Mouse (Mus musculus) ES-E14 (cell line): ENCODE data around the gene Gm49380. TPM values are rescaled to one million over a fixed set of nuclear protein-coding genes. Genes with fewer than 3 reads are reported as not detected.

Experiments
- DNase-seq: peaks from one replicate; pipeline ENCODE4 v3.0.0-alpha.2; 2013; ENCODE audit warnings: low read depth, low spot score
- H3K27ac ChIP-seq: 2 replicates; pipeline ENCODE4 v1.5.1; 2012; ENCODE audit warnings: low read depth, mild to moderate bottlenecking, low read length, moderate library complexity, mixed read lengths; ENCODE audit not compliant: poor library complexity, insufficient read depth, severe bottlenecking
- H3K36me3 ChIP-seq: 2 replicates; pipeline ENCODE4 v1.6.1; 2012; ENCODE audit warnings: mild to moderate bottlenecking, low read length, moderate library complexity, mixed read lengths; ENCODE audit not compliant: control insufficient read depth, poor library complexity, insufficient read depth, severe bottlenecking
- H3K4me1 ChIP-seq, 2 experiments: fragments of 150-350 bp in 1 of 2; sonication (generic) in 1 of 2; 2 replicates each; pipeline ENCODE4 v1.6.1; 2012; ENCODE audit warnings: low read length in 2 of 2, mild to moderate bottlenecking in 1 of 2, mixed read lengths in 1 of 2; ENCODE audit not compliant: control insufficient read depth in 2 of 2, insufficient read depth in 2 of 2, poor library complexity in 1 of 2
- H3K4me3 ChIP-seq, 2 experiments: fragments of 150-350 bp in 1 of 2; sonication (generic) in 1 of 2; 2 replicates each; pipeline ENCODE4 v1.5.1; 2012; ENCODE audit warnings: low read length in 2 of 2, low read depth in 1 of 2, mild to moderate bottlenecking in 1 of 2, mixed read lengths in 1 of 2; ENCODE audit not compliant: insufficient read depth in 1 of 2, poor library complexity in 1 of 2, severe bottlenecking in 1 of 2
- H3K9ac ChIP-seq: 2 replicates; pipeline ENCODE4 v1.6.1; 2012; ENCODE audit warnings: low read depth, mild to moderate bottlenecking, low read length, mixed read lengths; ENCODE audit not compliant: poor library complexity, insufficient read depth, severe bottlenecking
- H3K9me3 ChIP-seq: fragments of 150-350 bp; sonication (generic); 2 replicates; pipeline ENCODE4 v1.6.1; 2012; ENCODE audit warnings: low read depth, mild to moderate bottlenecking, low read length; ENCODE audit not compliant: control insufficient read depth, insufficient read depth
- CHD2 ChIP-seq: IDR thresholded peaks from 2 replicates; pipeline ENCODE4 v1.6.1; 2014; ENCODE audit warnings: mild to moderate bottlenecking, low read depth, low read length, inconsistent platforms
- HCFC1 ChIP-seq: IDR thresholded peaks from 2 replicates; pipeline ENCODE4 v1.6.1; 2012; ENCODE audit warnings: low read length, inconsistent platforms, borderline replicate concordance; ENCODE audit not compliant: insufficient read depth
- MAFK ChIP-seq: IDR thresholded peaks from 2 replicates; pipeline ENCODE4 v1.6.1; 2014; ENCODE audit warnings: mild to moderate bottlenecking, low read depth, low read length, inconsistent platforms; ENCODE audit not compliant: insufficient read depth
- ZC3H11A ChIP-seq: IDR thresholded peaks from 2 replicates; pipeline ENCODE4 v1.6.1; 2012; ENCODE audit warnings: low read depth, mild to moderate bottlenecking, inconsistent platforms, low read length, borderline replicate concordance
- ZNF384 ChIP-seq: IDR thresholded peaks from 2 replicates; pipeline ENCODE4 v1.6.1; 2012; ENCODE audit warnings: low read depth, low read length, inconsistent platforms
- in situ Hi-C, 2 experiments: fragments of 600-800 bp; cut with MboI; formaldehyde crosslinking; loops; one replicate each; pipeline ENCODE4 v1.15.1; 2025; ENCODE audit warnings: low sequenced_read_pairs in 2 of 2, inconsistent platforms in 1 of 2; ENCODE audit not compliant: unreplicated experiment in 2 of 2
- total RNA-seq: library from RNA; depleted of rRNA; stranded (reverse); fragments of 300-350 nt; gene quantifications from 2 replicates; pipeline ENCODE4 v1.2.3, GENCODE M21; 2012; rRNA removed

Gene Gm49380
- total RNA-seq, 1 experiment = 0.18 TPM

DNA sequence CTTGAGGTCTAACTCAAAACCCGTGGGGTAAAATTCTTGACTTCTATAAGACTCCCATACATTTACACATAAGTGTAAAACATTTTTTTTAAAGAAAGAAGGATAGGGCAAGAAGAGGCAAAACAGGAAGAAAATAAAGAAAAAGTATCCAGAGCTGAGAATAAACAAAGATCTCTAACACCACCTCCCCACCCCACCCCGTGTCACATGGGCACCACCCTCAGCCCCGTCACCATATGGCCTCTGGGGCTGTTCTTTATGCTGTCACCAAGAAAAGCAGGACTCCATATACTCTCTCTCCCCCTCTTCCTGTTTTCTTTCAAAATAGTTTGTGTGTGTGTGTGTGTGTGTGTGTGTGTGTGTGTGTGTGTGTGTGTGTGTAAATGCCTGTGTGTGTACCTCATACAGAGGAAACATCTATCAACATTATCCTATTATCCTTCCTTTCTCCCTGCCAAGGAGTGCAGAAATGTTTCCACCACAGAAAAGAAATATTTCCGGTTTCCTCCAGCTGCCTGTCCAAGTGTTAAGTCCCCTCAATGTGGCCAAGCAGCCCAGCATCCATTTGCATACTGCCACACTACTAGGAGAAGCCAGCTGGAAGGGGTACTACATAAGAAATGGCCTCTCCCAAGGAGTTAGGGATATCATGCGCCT lies 83.6 kb downstream of the Gm49380 start:
- Histone ChIP-seq H3K27ac (no peak overlapping the region), H3K4me1 (peaks cover 0 to 10% of the 10 kb centered on the region in 2 experiments; a peak in 2 of 4 replicates), H3K9ac (no peak overlapping the region), H3K4me3 (no peak overlapping the region), H3K36me3 (no peaks in the 10 kb centered on the region), H3K9me3 (no peaks in the 10 kb centered on the region)
- TF ChIP-seq MAFK = no peak
- no peak for TF ChIP-seq ZC3H11A
- TF ChIP-seq ZNF384 = no peak
- TF ChIP-seq CHD2 = no peak
- no peak for TF ChIP-seq HCFC1
- in situ Hi-C loops = no loop called here
- DNase-seq = no peak

GRCm38 (mm10) chr9:44024096-44024495 lies 89.2 kb downstream of the Gm49380 start:
- no peak for TF ChIP-seq HCFC1
- no peak for TF ChIP-seq ZNF384
- no peak for TF ChIP-seq MAFK
- TF ChIP-seq CHD2 = no peak
- no peak for TF ChIP-seq ZC3H11A
- no peak for DNase-seq
- in situ Hi-C loops = no loop called here

DNA sequence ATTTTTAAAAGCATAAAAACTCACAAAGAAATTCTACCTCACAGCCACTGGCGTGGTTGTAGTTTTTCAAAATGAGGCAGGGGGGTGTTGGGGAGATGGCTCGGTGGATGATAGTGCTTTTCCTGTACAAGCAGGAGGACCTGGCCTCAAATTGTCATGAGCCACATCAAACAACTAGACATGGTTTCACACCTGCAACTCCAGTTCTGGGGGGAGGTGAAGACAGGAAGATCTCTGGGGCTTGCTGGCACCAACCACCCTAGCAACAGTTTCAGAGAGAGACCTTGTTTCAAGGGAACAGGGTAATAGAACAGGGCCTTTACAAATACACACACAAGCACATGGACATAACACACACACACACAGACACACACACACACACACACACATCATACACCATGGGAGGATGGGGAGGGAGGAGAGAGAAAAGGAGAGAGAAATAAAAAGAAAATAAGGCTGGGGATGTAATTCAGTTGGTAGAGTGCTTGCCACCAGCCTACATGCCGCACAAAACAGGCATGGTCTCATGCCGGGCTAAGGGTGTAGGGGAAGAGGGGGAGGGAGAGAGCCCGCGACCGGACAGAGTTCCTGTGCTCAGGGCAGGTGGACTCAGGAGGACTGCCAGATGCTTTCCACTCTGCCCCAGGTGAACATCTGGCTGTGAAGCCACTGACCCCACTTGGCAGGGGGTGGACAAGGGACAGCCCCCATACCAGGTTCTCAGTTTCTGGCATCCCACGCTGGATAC lies 91.0 kb downstream of the Gm49380 start:
- TF ChIP-seq CHD2 (no peak), HCFC1 (no peak), MAFK (no peak), ZNF384 (no peak), ZC3H11A (no peak)
- DNase-seq = no peak
- no peaks in the 10 kb centered on the region for H3K9me3 ChIP-seq
- H3K36me3 ChIP-seq = no peaks in the 10 kb centered on the region
- no peak overlapping the region for H3K27ac ChIP-seq
- H3K9ac ChIP-seq = no peak overlapping the region
- no peak overlapping the region for H3K4me3 ChIP-seq
- H3K4me1 ChIP-seq = no peaks in the 10 kb centered on the region
- in situ Hi-C loops = no loop called here

More at GRCm38 (mm10) chr9:44024096-44024495, 89.2 kb downstream of the Gm49380 start:
- H3K9ac ChIP-seq = no peak overlapping the region
- H3K27ac ChIP-seq = no peak overlapping the region
- H3K4me3 ChIP-seq = no peak overlapping the region
- H3K36me3 ChIP-seq = no peaks in the 10 kb centered on the region
- no peaks in the 10 kb centered on the region for H3K4me1 ChIP-seq
- no peaks in the 10 kb centered on the region for H3K9me3 ChIP-seq

DNA sequence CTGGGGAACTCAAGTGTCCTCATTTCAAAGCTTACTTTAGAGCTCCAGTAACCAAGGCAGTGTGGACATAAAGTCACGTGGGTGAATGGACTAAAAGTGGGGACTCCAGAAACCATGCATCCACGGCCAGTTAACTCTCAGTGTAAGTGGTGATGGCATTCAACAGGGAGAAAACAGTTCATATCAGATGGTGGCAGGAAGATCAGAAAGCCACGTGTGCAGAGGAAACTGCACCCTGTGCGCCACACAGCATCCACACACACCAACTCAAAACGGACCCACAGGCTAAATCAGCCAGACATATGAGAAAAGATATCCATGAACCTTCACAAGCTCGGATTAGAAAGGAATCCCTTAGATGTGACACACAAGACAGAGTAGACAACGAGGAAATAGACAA lies 93.3 kb downstream of the Gm49380 start:
- DNase-seq = no peak
- no peaks in the 10 kb centered on the region for H3K36me3 ChIP-seq
- no peak for TF ChIP-seq MAFK
- no peak for TF ChIP-seq ZC3H11A
- TF ChIP-seq ZNF384 = no peak
- no peak for TF ChIP-seq CHD2
- no peak for TF ChIP-seq HCFC1
- no peak overlapping the region for H3K4me3 ChIP-seq
- no peak overlapping the region for H3K27ac ChIP-seq
- H3K9ac ChIP-seq = no peak overlapping the region
- no peaks in the 10 kb centered on the region for H3K4me1 ChIP-seq
- in situ Hi-C loops = no loop called here
- H3K9me3 ChIP-seq = no peaks in the 10 kb centered on the region

DNA sequence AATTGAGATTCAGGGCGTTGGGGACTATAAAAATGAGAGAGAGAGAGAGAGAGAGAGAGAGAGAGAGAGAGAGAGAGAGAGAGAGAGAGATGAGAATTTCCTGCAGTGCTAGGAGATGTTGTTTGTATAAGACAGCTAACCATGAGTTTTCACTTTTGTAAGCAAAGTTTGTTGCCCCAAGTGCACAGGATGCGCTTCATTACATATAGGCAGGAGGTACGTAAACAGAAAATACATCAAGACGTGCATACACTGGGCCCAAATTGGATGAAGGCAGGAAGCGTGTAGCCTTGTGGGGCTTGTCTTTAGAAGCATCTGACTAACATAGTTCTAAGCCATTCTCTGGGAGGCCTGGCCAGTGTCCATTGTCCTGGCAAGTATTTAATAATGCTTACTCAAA lies 95.5 kb downstream of the Gm49380 start:
- in situ Hi-C loops = no loop called here
- no peak for DNase-seq
- Histone ChIP-seq H3K9ac (no peak overlapping the region), H3K36me3 (no peaks in the 10 kb centered on the region), H3K4me1 (peaks cover 0 to 2% of the 10 kb centered on the region in 2 experiments; a peak in 1 of 4 replicates), H3K9me3 (no peaks in the 10 kb centered on the region), H3K27ac (no peak overlapping the region), H3K4me3 (no peak overlapping the region)
- no peak for TF ChIP-seq HCFC1
- no peak for TF ChIP-seq ZNF384
- no peak for TF ChIP-seq ZC3H11A
- no peak for TF ChIP-seq CHD2
- TF ChIP-seq MAFK = no peak

Other genes starting within 250 kb of the Gm49380 start
- gene Thy1, start 70.1 kb downstream of the Gm49380 start, total RNA-seq = 10.2 and 15.8 TPM in 2 replicates
- gene Usp2, start 46.5 kb downstream of the Gm49380 start, total RNA-seq = 3.9 and 4.0 TPM in 2 replicates
- gene Mfrp, start 11.8 kb downstream of the Gm49380 start, total RNA-seq = 0.09 and 0.11 TPM in 2 replicates
- 0.79 and 1.6 TPM in 2 replicates for gene C1qtnf5, start 6.3 kb downstream of the Gm49380 start, total RNA-seq
- 19.9 and 23.1 TPM in 2 replicates for gene Rnf26, start within 50 bp of the Gm49380 start, total RNA-seq
- 53.1 and 108 TPM in 2 replicates for gene Mcam, start 21.0 kb upstream of the Gm49380 start, total RNA-seq
- gene Cbl, start 120.5 kb upstream of the Gm49380 start, total RNA-seq = 17.3 and 20.0 TPM in 2 replicates
- not detected in 2 replicates for gene Ccdc153, start 127.2 kb upstream of the Gm49380 start, total RNA-seq
- gene Pdzd3, start 138.0 kb upstream of the Gm49380 start, total RNA-seq = 0.32 and 1.1 TPM in 2 replicates
- 0.63 and 1.1 TPM in 2 replicates for gene Nlrx1, start 155.1 kb upstream of the Gm49380 start, total RNA-seq
- 0.45 and 0.53 TPM in 2 replicates for gene Abcg4, start 175.1 kb upstream of the Gm49380 start, total RNA-seq
- gene Hinfp, start 192.2 kb upstream of the Gm49380 start, total RNA-seq = 29.1 and 38.3 TPM in 2 replicates
- 9.0 and 13.9 TPM in 2 replicates for gene C2cd2l, start 206.8 kb upstream of the Gm49380 start, total RNA-seq
- 16.3 and 17.9 TPM in 2 replicates for gene Dpagt1, start 212.5 kb upstream of the Gm49380 start, total RNA-seq
- gene H2afx, start 221.2 kb upstream of the Gm49380 start, total RNA-seq = 967 and 1,137 TPM in 2 replicates
- gene Hmbs, start 230.7 kb upstream of the Gm49380 start, total RNA-seq = 69.9 and 71.3 TPM in 2 replicates
- gene Vps11, start 248.2 kb upstream of the Gm49380 start, total RNA-seq = 35.0 and 35.8 TPM in 2 replicates